Mouse (Mus musculus) layer of hippocampus, postnatal 10 days (tissue): ENCODE results near the gene Zc2hc1b. TPM values are rescaled to one million over a fixed set of nuclear protein-coding genes. Genes with fewer than 3 reads are reported as not detected.

Source experiments
- DNase-seq, 2 experiments: peaks; one replicate each; pipeline ENCODE4 v3.0.0; 2021; ENCODE audit warnings: low spot score in 2 of 2
- total RNA-seq, 2 experiments: library from RNA; stranded (reverse); gene quantifications; 2 replicates each; pipeline ENCODE4 v1.2.3; 2021

Gene Zc2hc1b
- total RNA-seq, 2 experiments from 2014 or later, result not detected

DNA sequence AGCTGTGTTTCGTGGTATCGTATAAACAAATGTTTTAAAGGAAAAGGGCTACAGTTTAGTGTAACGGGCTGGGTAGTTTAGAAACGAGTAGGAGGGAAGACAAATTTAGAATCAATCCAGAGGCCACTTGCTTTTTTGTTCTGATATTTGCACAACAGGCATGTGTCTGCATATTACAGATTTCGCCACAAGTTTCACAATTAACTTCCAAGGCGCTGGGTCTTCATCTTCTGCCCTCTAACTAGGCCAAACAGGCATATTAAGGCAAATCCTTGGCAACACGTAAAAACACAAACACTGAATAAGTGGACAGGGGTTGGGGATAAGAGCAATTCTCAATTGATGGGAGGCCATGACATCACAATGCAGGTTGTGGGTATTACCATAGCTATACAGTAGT lies 2.0 kb downstream of the Zc2hc1b start:
- DNase-seq, result no peak

DNA sequence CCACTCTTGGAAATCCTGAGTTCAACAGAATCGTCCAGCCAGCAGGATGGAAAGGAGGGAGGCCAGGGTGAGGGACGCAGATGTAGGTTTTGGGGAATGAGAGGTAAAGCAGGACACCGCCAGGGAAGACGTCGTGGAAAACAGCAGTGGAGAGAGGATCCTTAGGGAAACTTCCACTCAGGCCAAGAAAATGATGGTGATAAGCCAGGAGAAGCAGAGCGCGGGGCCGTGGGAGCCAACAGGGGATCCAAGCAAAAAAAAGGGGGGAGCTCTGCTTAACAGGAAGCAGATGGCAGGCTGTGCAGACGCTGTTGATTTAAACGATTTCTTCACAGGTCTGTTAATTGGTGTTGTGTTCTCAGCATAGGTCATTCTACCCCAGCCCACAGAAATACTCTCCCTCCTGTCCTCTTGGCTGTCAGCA lies 5.0 kb downstream of the Zc2hc1b start:
- no peak for DNase-seq

DNA sequence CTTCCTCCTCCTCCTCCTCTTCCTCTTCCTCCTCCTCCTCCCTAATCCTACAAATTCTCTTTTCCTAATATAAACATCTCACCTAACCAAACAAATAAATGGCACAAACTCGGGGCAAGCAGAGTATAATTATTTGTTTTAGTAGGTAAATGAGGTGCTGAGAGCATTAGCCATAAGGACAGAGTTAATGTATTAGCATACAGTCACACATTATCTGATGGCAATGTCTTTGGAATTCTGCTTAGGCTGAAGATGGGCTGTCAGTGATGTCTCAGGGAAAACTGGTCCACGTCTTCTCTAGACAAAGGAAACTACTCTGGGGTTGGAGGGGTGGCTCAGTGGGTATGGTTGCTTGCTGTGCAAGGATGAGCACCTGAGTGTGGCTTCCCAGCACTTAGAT lies 6.4 kb downstream of the Zc2hc1b start:
- DNase-seq, result no peak

DNA sequence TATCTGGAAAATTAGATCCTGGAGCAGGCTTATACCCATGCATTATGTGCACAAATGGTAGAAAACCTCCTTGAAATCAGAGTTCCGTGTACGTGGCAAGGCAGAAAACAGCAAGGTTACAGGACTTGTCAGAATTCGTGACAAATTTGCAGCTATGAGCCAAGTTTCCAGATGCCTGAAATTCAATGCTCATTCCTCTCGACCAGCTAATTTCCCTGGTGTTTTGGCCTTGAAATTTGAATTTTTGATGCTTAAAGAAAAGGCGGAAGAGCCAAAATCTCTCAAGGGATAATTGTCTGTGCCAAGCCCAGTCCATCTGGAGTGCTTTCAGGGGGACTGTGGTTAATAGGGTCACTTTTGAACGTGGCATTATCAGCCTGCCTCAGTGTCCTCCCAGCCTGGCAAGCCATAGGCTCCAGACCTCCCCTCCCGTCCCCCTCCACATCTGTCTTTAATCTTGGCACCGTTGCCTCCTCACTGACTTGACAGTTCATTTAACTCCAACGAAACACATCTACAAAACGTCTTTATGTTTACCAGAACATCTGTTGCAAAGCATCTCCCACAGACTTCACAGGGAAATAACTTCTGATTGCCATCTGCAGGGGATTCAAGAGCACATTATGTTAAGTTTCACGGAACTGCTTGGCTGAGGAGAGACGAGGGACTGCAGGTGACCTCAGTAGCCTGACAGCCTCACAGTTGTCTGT lies 6.9 kb downstream of the Zc2hc1b start:
- DNase-seq, result no peak

DNA sequence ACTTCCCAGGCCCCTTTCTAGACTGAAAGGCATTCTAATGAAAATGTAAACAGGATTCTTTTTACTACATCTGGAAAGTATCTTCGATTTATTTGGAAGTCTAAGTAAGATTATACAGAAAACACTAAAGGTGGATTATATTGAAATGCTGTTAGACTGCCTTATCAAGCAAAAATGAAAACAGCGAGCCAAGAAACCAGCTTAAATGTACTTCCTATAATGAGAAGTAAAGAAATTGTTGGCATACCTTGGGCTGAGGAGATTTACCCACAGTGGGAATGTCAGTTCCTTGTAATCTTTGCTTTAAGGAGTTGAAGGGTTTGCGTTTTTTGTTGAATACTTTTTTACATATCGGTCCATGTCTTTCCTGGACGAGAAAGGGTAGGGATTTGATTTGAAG lies 9.4 kb downstream of the Zc2hc1b start:
- no peak for DNase-seq

DNA sequence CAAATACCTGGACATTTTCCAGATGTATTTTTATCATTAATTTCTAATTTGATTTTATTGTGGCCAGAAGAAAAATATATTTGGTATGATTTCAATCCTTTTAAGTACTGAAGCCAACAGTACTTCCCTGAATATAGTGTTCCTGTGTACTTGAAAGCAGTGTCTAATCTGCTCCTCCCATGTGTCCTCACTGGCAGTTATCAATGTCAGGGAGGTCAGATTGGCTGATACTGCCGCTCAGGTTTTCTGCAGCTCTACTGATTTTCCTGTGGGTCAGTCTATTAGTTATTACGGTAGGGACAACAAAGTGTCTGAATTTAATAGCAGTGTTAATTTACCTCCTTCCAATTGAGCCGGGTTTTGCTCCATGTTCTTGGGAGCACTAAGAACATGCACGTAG lies 15.8 kb downstream of the Zc2hc1b start:
- no peak for DNase-seq

DNA sequence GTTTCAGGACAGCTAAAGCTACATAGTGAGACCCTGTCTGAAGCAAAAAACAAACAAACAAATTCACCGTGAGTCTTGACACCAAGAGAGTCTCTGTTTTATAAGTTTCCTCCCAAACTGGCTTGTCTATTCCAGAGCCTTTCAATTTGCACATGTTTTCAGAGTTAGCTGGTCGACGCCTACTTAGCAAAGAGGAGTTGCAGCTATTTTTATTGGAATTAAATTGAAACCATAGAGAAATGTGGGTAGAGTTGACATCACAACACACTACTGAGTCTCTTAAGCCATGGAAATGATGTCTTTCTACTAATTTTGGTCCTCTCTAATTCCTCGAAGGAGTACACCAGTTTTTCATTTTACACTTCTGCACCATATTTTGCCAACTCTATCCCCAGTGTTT lies 16.9 kb downstream of the Zc2hc1b start:
- DNase-seq, result no peak

DNA sequence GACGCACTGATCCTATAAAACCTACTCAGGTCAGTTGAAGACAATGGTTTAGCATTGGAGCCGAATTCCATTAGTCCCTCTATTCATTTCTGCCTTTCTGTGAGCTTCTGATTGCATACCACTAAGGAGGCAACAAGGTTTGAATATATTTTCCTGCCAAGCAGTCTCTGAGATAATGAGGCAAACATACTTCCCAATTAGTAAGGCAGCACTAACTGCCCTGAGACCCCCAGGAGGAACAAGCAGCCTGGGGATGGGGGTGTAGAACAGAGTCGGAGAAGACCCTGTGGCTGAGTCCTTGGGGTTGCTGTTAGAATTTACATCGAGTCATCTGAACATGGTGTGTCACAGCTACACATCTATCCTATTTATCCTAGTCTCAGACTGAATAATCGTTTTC lies 22.4 kb downstream of the Zc2hc1b start:
- no peak for DNase-seq

DNA sequence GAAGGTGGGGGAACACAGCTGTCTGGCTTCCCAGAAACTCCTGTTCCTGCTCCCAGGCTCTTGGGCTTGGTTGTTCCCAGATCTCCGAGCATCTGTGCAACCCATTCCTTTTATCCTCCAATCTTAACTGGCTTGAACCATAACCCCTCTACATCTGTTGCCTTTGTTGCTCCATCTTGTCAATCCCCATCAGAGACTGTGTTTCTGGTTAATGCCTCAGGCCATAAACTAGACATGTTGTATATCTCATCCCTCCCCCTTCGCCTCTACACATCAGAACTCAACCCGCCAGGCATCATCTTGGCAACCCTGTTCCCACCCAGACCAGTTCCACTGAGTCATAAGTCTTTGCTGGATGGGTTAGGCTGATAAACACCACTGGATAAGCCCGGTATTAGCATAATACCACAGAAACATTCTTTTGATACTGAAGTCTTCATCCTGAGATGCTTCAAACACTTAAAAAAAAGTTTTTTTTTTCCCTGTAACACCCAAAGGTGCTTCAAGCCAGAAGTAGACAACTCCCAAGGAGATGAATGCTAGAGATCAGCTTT lies 24.9 kb downstream of the Zc2hc1b start:
- DNase-seq, result no peak

DNA sequence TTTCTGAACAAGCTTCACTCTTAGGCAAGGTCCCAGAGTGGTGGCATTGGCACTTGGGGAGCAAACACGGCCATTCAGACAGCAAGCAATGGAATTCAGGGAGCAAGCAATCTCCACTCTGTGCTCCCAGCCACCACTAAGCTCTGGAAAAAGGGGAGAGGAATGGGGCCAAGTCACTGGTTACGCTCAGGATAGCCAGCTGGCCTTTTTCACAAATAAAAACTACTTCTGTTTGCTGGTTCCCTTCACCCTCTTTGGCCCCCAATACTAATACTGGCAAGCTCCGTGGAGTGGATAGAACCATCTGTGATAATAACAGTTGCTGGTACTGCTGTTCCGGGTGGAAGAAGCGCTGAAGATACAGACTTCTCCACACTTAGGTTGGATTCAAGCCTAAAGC lies 26.5 kb downstream of the Zc2hc1b start:
- peak; percentile 17 to 35 for DNase-seq

DNA sequence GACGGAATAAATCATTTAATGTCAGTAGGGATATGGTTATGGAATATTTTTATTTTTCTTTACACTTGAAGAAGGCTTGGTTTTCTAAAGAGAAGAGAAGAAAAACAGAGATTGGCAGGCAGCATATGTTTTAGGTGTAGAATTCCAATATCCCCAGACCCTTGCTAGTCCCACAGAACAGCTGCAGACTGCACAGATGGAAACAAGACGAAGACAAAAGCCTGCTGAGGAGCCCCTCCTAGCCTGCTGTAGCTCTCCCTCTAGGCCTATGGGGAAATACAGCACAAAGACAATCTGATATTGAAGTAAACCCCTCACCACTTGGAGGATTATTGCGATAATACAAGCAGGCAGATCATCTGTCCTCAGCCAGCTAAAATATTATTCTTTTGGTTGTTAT lies 27.4 kb downstream of the Zc2hc1b start:
- DNase-seq, result no peak

DNA sequence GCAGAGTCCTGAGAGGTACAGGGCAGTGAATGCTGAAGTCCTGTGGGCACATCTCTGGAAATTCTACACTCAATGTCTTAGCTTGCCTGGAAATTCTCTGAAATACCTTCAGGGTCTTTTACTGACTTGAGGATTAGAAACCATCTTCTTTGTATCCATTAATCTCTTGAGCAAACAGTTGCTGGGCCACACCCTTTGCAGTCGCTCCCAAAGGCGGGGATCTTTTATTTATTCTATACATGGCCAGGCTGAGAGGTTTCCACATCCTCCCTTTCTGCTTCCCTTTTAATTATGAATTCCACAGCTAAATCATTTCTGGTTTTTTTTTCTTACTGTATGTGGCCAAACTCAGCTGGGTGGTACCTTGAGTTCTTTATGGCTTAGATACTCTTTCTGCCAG lies 37.4 kb downstream of the Zc2hc1b start:
- DNase-seq, result no peak

DNA sequence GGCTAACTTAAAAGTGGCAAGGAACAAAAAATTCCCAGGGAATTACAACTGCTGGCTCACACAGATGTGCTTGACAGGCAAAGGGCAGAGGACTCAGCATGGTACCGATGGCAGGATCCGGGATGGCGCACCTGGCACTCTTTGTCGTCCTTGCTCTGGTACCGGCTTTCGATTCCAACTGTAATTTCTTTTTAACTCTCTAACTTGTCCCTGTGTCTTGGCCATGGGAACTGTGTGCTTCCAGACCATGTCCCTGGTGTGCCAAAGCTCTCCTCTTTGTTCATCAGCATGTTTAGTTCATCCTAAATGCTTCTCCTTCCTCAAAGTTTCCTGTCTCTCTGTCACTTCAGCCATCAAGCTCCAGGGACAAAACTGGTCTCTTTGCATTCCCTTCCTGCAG lies 39.9 kb downstream of the Zc2hc1b start:
- no peak for DNase-seq

DNA sequence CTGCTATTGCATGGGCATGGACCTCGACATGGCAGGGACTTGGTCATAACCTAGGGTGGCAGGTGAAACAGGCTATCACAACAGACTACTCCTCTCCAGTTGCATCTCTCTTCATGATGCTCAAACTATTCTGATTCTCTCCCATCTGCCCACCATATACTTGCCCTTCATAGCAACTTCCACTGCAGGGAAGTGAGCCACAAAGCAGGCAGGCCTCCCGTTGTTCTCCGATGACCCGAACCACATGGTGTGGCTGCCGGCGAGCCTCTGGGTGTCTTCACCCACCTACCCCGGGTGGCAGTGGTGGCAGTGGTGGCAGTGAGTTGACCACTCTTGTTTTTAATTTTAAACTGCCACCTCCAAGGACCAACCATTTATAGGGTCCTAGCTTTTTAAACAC lies 42.1 kb downstream of the Zc2hc1b start:
- no peak for DNase-seq

DNA sequence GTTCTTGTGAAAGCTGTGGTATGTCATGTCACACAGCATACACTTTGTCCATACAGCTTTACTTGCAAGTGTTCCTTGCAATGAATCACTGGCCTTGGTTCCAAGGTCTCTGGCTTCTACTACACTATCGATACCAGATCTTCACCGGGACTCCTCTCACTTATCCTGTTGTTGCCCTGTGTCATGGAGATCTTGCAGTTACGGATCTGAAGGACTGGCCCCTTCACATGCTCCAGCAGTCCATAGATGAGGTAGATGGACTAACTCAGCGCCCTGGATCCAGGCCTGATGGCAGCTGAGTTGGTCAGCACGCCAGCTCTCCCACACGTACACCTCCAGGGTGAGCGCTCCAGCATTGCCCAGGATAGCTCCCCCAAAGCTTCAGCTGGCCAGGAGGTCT lies 42.5 kb downstream of the Zc2hc1b start:
- DNase-seq, result no peak

DNA sequence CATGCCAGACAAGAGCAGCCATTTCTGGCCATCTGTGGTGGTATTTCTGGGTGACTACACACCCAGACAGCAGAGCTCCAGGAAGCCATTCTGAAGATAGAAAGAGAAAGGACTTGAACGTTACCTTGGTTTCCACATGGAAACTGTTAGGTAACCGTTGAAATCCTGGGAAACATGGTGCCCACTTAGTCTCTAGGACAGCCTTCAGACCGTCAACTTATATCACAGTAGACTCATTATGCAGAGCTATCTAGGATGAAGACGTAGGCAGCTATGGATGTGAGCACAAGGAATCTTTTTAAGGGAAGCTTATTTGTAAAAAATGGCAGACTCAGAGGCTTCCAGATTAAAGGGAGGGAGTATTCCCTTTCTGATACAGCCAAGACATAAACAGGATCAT lies 44.0 kb downstream of the Zc2hc1b start:
- no peak for DNase-seq

DNA sequence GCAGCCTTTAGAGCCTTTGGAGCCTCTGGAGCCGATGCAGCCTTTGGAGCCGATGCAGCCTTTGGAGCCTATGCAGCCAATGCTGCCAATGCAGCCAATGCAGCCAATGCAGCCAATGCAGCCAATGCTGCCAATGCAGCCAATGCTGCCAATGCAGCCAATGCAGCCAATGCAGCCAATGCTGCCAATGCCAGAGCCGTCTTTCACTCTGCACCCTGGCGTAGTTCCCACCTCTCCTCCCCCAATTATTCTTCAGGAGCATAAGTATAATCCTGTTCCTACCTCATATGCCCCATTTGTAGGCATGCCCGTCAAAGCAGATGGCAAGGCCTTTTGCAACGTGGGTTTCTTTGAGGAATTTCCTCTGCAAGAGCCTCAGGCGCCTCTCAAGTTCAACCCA lies 49.9 kb downstream of the Zc2hc1b start:
- peak in 1 of 2 experiments; percentile 16 for DNase-seq

DNA sequence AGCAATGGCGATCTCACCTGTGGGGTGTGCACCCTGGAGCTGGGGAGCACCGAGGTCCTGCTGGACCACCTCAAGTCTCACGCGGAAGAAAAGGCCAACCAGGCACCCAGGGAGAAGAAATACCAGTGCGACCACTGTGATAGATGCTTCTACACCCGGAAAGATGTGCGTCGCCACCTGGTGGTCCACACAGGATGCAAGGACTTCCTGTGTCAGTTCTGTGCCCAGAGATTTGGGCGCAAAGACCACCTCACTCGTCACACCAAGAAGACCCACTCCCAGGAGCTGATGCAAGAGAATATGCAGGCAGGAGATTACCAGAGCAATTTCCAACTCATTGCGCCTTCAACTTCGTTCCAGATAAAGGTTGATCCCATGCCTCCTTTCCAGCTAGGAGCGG lies 50.5 kb downstream of the Zc2hc1b start:
- DNase-seq, result peak in 1 of 2 experiments; percentile 24

DNA sequence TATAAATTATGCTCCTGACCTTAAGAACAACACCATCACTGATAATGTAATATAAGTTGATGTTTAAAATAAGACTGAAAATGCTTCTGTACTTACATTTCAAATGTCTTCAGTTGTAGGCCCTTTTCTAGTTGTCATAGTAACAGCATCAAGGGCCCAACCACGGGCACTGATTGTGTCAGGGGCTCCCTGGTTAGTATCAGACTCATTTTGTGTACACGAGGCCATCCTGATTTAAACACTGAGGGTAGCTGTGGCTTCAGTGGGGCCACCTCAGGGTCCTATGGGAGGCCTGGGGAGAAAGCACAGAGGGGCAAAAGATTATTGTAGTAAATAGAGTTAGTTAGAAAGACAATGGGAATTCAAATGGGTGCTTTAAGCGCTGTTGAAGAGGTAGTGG lies 52.0 kb downstream of the Zc2hc1b start:
- no peak for DNase-seq

DNA sequence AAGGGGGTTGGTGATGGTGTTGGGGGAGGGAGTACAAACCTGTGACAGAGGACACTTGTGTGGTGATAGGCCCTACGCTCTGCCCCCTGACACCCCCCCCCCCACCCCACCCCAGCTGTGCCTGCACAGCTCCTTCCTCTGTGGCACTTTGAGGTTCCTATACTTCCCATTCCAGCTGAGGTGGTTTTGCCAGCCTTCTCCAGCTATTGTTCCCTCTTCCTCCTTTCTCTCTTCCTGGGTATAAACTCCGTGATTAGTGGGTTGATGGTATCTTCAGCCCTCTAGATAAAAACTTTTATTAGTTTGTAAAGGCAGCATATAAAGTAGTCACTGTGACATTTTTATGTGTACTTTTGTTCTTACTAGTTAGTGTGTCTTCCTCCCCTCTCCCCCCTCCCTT lies 58.5 kb downstream of the Zc2hc1b start:
- no peak for DNase-seq

DNA sequence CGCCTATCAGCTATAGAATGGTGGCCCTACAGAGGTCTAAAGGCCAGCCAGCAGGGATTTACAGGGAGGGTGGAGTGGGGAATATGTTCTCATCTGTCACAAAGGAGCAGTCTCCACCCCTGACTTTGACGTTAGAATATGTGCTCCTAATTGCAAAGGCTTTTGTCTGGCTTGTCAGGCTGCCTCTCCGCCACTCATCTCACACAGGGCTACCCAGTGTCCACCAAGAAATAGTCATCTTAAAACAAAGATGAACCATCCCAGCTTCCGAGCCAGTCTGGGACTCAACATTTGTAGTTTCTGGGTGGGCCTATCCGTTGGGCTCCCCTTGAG lies 59.1 kb downstream of the Zc2hc1b start:
- no peak for DNase-seq

DNA sequence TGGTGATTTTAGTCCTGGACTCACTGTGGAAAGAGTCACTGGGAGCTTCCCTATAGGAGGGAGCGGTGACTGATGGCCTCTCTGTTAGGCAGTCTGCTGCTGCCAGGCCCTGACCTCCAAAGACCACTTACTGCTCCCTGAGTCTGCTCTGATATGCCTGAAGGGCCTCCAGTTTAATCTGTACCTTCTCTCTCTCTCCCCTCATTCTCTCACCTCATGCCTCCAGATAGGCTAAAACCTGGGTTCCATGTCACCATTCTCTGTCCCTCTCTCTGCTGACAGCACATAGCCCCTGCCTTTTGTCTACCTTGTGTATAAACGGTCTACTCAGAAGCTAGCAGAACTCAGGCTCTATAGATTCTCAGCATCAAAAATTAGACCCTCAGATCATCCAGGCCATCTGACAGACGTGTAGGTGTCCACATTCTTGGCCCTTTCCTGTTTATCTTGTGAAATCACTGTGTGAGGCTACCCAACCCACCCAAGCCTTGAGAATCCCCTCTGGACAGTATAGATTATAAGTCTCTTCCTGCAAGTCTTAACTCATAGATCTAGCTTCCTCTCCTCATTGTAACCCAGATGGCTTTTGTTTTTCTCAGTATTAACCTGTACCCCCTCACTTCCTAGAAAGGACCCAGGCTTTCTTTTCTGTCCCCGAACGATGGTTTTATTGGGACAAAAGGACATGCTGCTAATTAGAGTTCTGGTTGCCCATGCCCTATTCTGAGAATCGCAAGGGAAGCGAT lies 59.6 kb downstream of the Zc2hc1b start:
- no peak for DNase-seq
